In the genomic region with DNA sequence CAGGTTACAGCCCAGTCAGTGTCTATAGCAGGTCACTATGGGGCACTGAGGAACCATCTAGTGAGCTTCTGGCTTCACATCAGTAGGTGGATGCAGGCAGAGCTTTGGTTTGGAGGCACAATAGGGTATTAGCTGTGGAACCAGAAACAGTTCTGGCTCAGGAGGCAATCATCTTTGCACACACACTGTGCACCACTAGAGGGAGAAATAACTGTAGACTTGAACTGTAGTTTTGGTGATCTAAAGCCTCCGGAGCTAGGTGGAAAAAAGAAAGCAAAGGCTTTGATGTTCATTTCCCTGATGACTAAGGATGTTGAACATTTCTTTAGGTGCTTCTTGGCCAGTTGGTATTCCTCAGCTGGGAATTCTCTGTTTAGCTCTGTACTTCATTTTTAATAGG, we compare ENCODE assay signal across 14 mouse cellular contexts.
A peak's percentile ranks its signal among the peaks of the same experiment; 100 is the strongest.
DNase-seq lines count a peak whose midpoint lies in the region; ATAC-seq and TF ChIP-seq lines count a peak whose summit lies in the region.
"Had no signal": no experiment of that assay in that cellular context is flagged by ENCODE, and none has a peak within 500 bp of the region (broad histone marks: within the 10 kb centered on the region; RNA-seq: fewer than 3 reads in every experiment).

No protein-coding gene starts in this region.

- no peak for DNase-seq in liver, postnatal 0 days
- no peak for DNase-seq in liver
- peak; percentile 30 for DNase-seq in thymus, postnatal 25 days
- DNase-seq in cerebellum, adult 9-10 months = no peak
- DNase-seq in left cerebral cortex, adult 18-20 months (ENCODE audit: low spot score in 2 of 2) = no peak
- DNase-seq: cerebellum, postnatal 10 days; kidney, postnatal 10 days; spleen, adult 18-20 months had no signal

- H3K27ac ChIP-seq in liver, postnatal 0 days (ENCODE audit: low read depth) = no peak overlapping the region
- H3K27ac ChIP-seq: forebrain, embryonic 12.5 days; hindbrain, embryonic 14.5 days; limb, embryonic 13.5 days; midbrain, embryonic 12.5 days had no signal

- 40% methylated on average over 1 of the region's 1 CpGs for WGBS in liver, postnatal 0 days (ENCODE audit: insufficient replicate concordance)

- no peak overlapping the region for H3K4me3 ChIP-seq in liver, postnatal 0 days (ENCODE audit: low read depth, low read length)
- H3K4me3 ChIP-seq in E14TG2a.4 (replicated peaks; ENCODE audit: low read length) = no peak overlapping the region
- H3K4me3 ChIP-seq: forebrain, embryonic 12.5 days; limb, embryonic 13.5 days; midbrain, embryonic 12.5 days had no signal

- no peak for TF ChIP-seq EP300 in liver, postnatal 0 days (IDR thresholded peaks at IDR 0.05; ENCODE audit: low read depth)

- TF ChIP-seq CTCF in liver, postnatal 0 days (IDR thresholded peaks at IDR 0.05; ENCODE audit: low read depth) = peak; percentile 39
- peak; percentile 27 for TF ChIP-seq CTCF in E14TG2a.4 (conservative IDR thresholded peaks at IDR 0.05; ENCODE audit: low read length)

- H3K4me1 ChIP-seq in liver, postnatal 0 days (ENCODE audit: insufficient read depth) = no peaks in the 10 kb centered on the region
- H3K4me1 ChIP-seq in E14TG2a.4 (replicated peaks; ENCODE audit: low read depth, low read length) = no peaks in the 10 kb centered on the region
- H3K4me1 ChIP-seq: forebrain, embryonic 12.5 days; limb, embryonic 13.5 days; midbrain, embryonic 12.5 days had no signal

- no peaks in the 10 kb centered on the region for H3K27me3 ChIP-seq in liver, postnatal 0 days (ENCODE audit: insufficient read depth, low read length)
- peaks cover 12% of the 10 kb centered on the region for H3K27me3 ChIP-seq in E14TG2a.4 (ENCODE audit: insufficient read depth, low read length)
- H3K27me3 ChIP-seq: forebrain, embryonic 12.5 days; limb, embryonic 13.5 days; midbrain, embryonic 12.5 days had no signal

- H3K4me2 ChIP-seq in liver, postnatal 0 days (ENCODE audit: low read depth, low read length) = no peak overlapping the region
- H3K4me2 ChIP-seq: forebrain, embryonic 12.5 days; hindbrain, embryonic 14.5 days; limb, embryonic 13.5 days; midbrain, embryonic 12.5 days had no signal

- no peak overlapping the region for H3K9ac ChIP-seq in liver, postnatal 0 days (replicated peaks)
- H3K9ac ChIP-seq: forebrain, embryonic 12.5 days; hindbrain, embryonic 14.5 days; limb, embryonic 13.5 days; midbrain, embryonic 12.5 days had no signal

- ATAC-seq in liver, postnatal 0 days = no peak
- ATAC-seq in granulocyte monocyte progenitor cell, adult 5-6 weeks (replicated peaks; ENCODE audit: poor library complexity, severe bottlenecking) = peak; percentile 41

- no peaks in the 10 kb centered on the region for H3K9me3 ChIP-seq in liver, postnatal 0 days (ENCODE audit: low read length)
- no peaks in the 10 kb centered on the region for H3K9me3 ChIP-seq in E14TG2a.4 (ENCODE audit: low read length)
- H3K9me3 ChIP-seq: forebrain, embryonic 12.5 days; limb, embryonic 13.5 days; midbrain, embryonic 12.5 days had no signal

- no peaks in the 10 kb centered on the region for H3K36me3 ChIP-seq in liver, postnatal 0 days (replicated peaks; ENCODE audit: insufficient read depth, low read length)
- no peaks in the 10 kb centered on the region for H3K36me3 ChIP-seq in E14TG2a.4 (ENCODE audit: insufficient read depth, low read length)
- H3K36me3 ChIP-seq: forebrain, embryonic 12.5 days; limb, embryonic 13.5 days; midbrain, embryonic 12.5 days had no signal
